Mouse (Mus musculus) cortical plate, adult 2 months (tissue): ENCODE measurements around the gene Gm28230.

Experiments
- CTCF ChIP-seq: fragments of 200-500 bp; IDR thresholded peaks from 2 replicates; pipeline ENCODE4 v1.5.1; 2011; ENCODE audit warnings: mild to moderate bottlenecking, control low read depth, low read length; ENCODE audit not compliant: insufficient read depth; ENCODE audit errors: extremely low read depth
- POLR2A ChIP-seq: fragments of 200-500 bp; IDR thresholded peaks from 2 replicates; pipeline ENCODE4 v1.6.1; 2011; ENCODE audit warnings: mild to moderate bottlenecking, low read length, control low read depth; ENCODE audit not compliant: insufficient read depth; ENCODE audit errors: extremely low read depth

GRCm38 (mm10) chr2:74680561-74681398 is 45.7 kb upstream of the Gm28230 start:
- TF ChIP-seq CTCF (no peak), POLR2A (no peak)
